Mouse (Mus musculus) neural tube, embryonic 13.5 days (tissue): ENCODE data around the gene Gm10717. TPM values are rescaled to one million over a fixed set of nuclear protein-coding genes. Genes with fewer than 3 reads are reported as not detected.
"Not testable (repeated sequence)": the region's sequence is repeated elsewhere in the genome, so short reads cannot be mapped to it uniquely, and the experiment has no call there.

Source experiments
- ATAC-seq: fragments of 200-750 bp; cut with Nextera tagmentation; 2 replicates; pipeline ENCODE4 v1.8.0; 2017; ENCODE audit warnings: low read depth, mild to moderate bottlenecking, moderate TSS enrichment, moderate library complexity
- H3K27ac ChIP-seq: fragments of 300-500 bp; sonication (generic); replicated peaks from 2 replicates; pipeline ENCODE4 v1.5.1; 2015; ENCODE audit warnings: moderate library complexity, mild to moderate bottlenecking, inconsistent platforms
- H3K27me3 ChIP-seq: fragments of 300-500 bp; sonication (generic); 2 replicates; pipeline ENCODE4 v1.6.1; 2015; ENCODE audit warnings: mild to moderate bottlenecking, inconsistent platforms
- H3K36me3 ChIP-seq: fragments of 300-500 bp; sonication (generic); 2 replicates; pipeline ENCODE4 v1.6.1; 2015; ENCODE audit warnings: mild to moderate bottlenecking, inconsistent platforms
- H3K4me1 ChIP-seq: fragments of 300-500 bp; sonication (generic); replicated peaks from 2 replicates; pipeline ENCODE4 v1.6.1; 2015; ENCODE audit warnings: inconsistent platforms
- H3K4me2 ChIP-seq: fragments of 300-500 bp; sonication (generic); 2 replicates; pipeline ENCODE4 v1.6.1; 2015; ENCODE audit warnings: inconsistent platforms, mild to moderate bottlenecking, moderate library complexity
- H3K4me3 ChIP-seq: fragments of 300-500 bp; sonication (generic); 2 replicates; pipeline ENCODE4 v1.5.1; 2015; ENCODE audit warnings: mild to moderate bottlenecking, inconsistent platforms
- H3K9ac ChIP-seq: fragments of 300-500 bp; sonication (generic); 2 replicates; pipeline ENCODE4 v1.6.1; 2015; ENCODE audit warnings: moderate library complexity, mild to moderate bottlenecking, inconsistent platforms
- H3K9me3 ChIP-seq: fragments of 300-500 bp; sonication (generic); 2 replicates; pipeline ENCODE4 v1.6.1; 2016; ENCODE audit warnings: inconsistent platforms
- WGBS: fragments of 180-500 bp; shearing (Covaris S2); methylation state at CpG from one replicate; pipeline ENCODE4 v1.1.7; 2015; 5-methylcytosine and 5-hydroxymethylcytosine counted together
- microRNA-seq: library from miRNA; unstranded; fragments of <30 nt; microRNA quantifications from one replicate; pipeline ENCODE4, GENCODE M21; 2016
- polyA plus RNA-seq: library from polyadenylated mRNA; unstranded; fragments of >200 nt; fragmentation: Nextera tagmentation; extraction: Ambion mirVana; gene quantifications from 2 replicates; pipeline ENCODE4 v1.2.1, GENCODE M21; 2015

Gm10717 gene
- polyA plus RNA-seq, 1 experiment from 2014 or later = 0.70 TPM

GRCm38 (mm10) chr9:3029276-3030000 is 4.2 kb downstream of the Gm10717 start:
- not testable (repeated sequence) for H3K36me3 ChIP-seq, H3K4me3 ChIP-seq, H3K4me1 ChIP-seq, H3K9ac ChIP-seq, H3K27me3 ChIP-seq, H3K4me2 ChIP-seq, H3K9me3 ChIP-seq, ATAC-seq, H3K27ac ChIP-seq
- WGBS = 67% methylated on average over 14 of the region's 16 CpGs

- not testable (repeated sequence) for H3K4me2 ChIP-seq, H3K27ac ChIP-seq, H3K9me3 ChIP-seq, H3K4me1 ChIP-seq, H3K9ac ChIP-seq, H3K36me3 ChIP-seq, H3K4me3 ChIP-seq, H3K27me3 ChIP-seq
- WGBS = 63% methylated on average over 3 of the region's 10 CpGs
- ATAC-seq = 0 out of 2 replicates have a peak, but pooled peaks have one; percentile 45
These were observed 5.6 kb downstream of the Gm10717 start for GRCm38 (mm10) chr9:3030677-3031318.

GRCm38 (mm10) chr9:3034299-3034698 is 9.1 kb downstream of the Gm10717 start, which contains the start of gene Gm17535:
Gene Gm17535 (plus strand): TSS chr9:3034599.
- WGBS = 59% methylated on average over 2 of the region's 8 CpGs

GRCm38 (mm10) chr9:3036577-3036976 is 11.4 kb downstream of the Gm10717 start, which contains the start of gene Gm10715:
Gene Gm10715 (plus strand): TSS chr9:3036877.
- 76% methylated on average over 8 of the region's 8 CpGs for WGBS
- not testable (repeated sequence) for H3K36me3 ChIP-seq

More at GRCm38 (mm10) chr9:3034299-3034698, 9.1 kb downstream of the Gm10717 start, which contains the start of gene Gm17535:
- not testable (repeated sequence) for H3K4me1 ChIP-seq, H3K27me3 ChIP-seq, H3K9ac ChIP-seq, H3K36me3 ChIP-seq, H3K4me2 ChIP-seq, H3K9me3 ChIP-seq, H3K4me3 ChIP-seq, H3K27ac ChIP-seq, ATAC-seq

GRCm38 (mm10) chr9:3038161-3038560 is 12.9 kb downstream of the Gm10717 start:
- not testable (repeated sequence) for H3K4me2 ChIP-seq, H3K27ac ChIP-seq, H3K36me3 ChIP-seq, ATAC-seq, H3K27me3 ChIP-seq, H3K4me3 ChIP-seq, H3K9me3 ChIP-seq, H3K4me1 ChIP-seq, H3K9ac ChIP-seq
- 62% methylated on average over 4 of the region's 4 CpGs for WGBS

More at GRCm38 (mm10) chr9:3036577-3036976, 11.4 kb downstream of the Gm10717 start, which contains the start of gene Gm10715:
- H3K9me3 ChIP-seq, H3K4me1 ChIP-seq, H3K27ac ChIP-seq, H3K4me2 ChIP-seq, H3K4me3 ChIP-seq, ATAC-seq, H3K27me3 ChIP-seq, H3K9ac ChIP-seq: not testable (repeated sequence)

Small RNAs within 50 kb of the gene (microRNA-seq; reads per million reads assigned to microRNA genes)
- not detected for gene Mir101c

Other genes starting within 250 kb of the Gm10717 start
- gene Gm10722, start 24.5 kb upstream of the Gm10717 start, polyA plus RNA-seq = not detected in 2 replicates
- gene Gm11168, start 22.1 kb upstream of the Gm10717 start, polyA plus RNA-seq = not detected in 2 replicates
- gene Gm10721, start 12.3 kb upstream of the Gm10717 start, polyA plus RNA-seq = not detected in 2 replicates
- gene Gm10720, start 9.8 kb upstream of the Gm10717 start, polyA plus RNA-seq = not detected in 2 replicates
- gene Gm10719, start 8.0 kb upstream of the Gm10717 start, polyA plus RNA-seq = 0.47 TPM in 1 of 2 replicates, not detected in the other
- gene Gm10718, start 1.9 kb upstream of the Gm10717 start, polyA plus RNA-seq = not detected in 2 replicates
- not detected in 2 replicates for gene Gm17535, start 9.2 kb downstream of the Gm10717 start, polyA plus RNA-seq
- not detected in 2 replicates for gene Gm10715, start 11.5 kb downstream of the Gm10717 start, polyA plus RNA-seq